Mouse (Mus musculus): ENCODE results near the gene Piezo1. TPM values are rescaled to one million over a fixed set of nuclear protein-coding genes. Genes with fewer than 3 reads are reported as not detected.
A peak's percentile ranks its signal among the peaks of the same experiment; 100 is the strongest.

The Piezo1 gene
- polyA plus RNA-seq, 1 experiment from 2014 or later: 23.3 TPM

DNA sequence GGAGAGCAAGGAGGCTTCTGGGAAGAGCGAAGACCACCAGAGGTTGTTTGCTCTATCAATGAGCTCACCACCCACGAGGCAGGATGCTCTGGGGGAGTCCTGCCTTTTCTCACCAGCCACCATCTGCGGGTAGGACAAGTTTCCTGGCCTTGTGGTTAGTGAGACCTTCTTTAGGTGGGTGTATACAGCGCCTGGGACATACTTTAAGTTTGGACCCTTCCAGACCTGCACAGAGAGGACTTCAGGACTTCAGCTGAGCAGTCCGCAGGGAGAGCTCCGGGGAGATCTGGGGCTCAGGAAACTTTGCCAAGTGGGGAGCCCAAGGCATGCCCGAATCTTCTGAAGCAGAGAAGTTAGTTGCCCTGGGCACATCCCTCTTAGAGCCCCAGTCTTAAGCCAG is 91.1 kb downstream of the Piezo1 start:
- peaks cover 30% of the 10 kb centered on the region for H3K27me3 ChIP-seq (ENCODE audit: control insufficient read depth, insufficient read depth, low read depth, low read length)
- H3K4me1 ChIP-seq (replicated peaks; ENCODE audit: control insufficient read depth, insufficient read depth, low read length): peaks cover 16% of the 10 kb centered on the region
- H3K27ac ChIP-seq (ENCODE audit: low read length): no peak overlapping the region
- H3K9ac ChIP-seq (ENCODE audit: low read length): peak overlapping the region; percentile 8; the same call in 1 of the 2 replicates
- peak overlapping the region; percentile 47 for H3K4me2 ChIP-seq (ENCODE audit: low read depth, low read length)
- no peak for ATAC-seq (ENCODE audit: low read depth)
- no peaks in the 10 kb centered on the region for H3K36me3 ChIP-seq (ENCODE audit: control insufficient read depth, insufficient read depth, low read length)
- 23% methylated on average over 7 of the region's 7 CpGs for WGBS
- no peaks in the 10 kb centered on the region for H3K9me3 ChIP-seq (ENCODE audit: control insufficient read depth, low read length)
- H3K4me3 ChIP-seq (ENCODE audit: low read length): peak overlapping the region; percentile 29

- no peak overlapping the region for H3K4me3 ChIP-seq (ENCODE audit: low read length)
- ATAC-seq (ENCODE audit: low read depth): no peak
- no peak overlapping the region for H3K27ac ChIP-seq (ENCODE audit: low read length)
- no peaks in the 10 kb centered on the region for H3K9me3 ChIP-seq (ENCODE audit: control insufficient read depth, low read length)
- H3K9ac ChIP-seq (ENCODE audit: low read length): no peak overlapping the region
- peaks cover 30% of the 10 kb centered on the region for H3K27me3 ChIP-seq (ENCODE audit: control insufficient read depth, insufficient read depth, low read depth, low read length)
- no peaks in the 10 kb centered on the region for H3K36me3 ChIP-seq (ENCODE audit: control insufficient read depth, insufficient read depth, low read length)
- H3K4me1 ChIP-seq (replicated peaks; ENCODE audit: control insufficient read depth, insufficient read depth, low read length): peaks cover 16% of the 10 kb centered on the region
- no peak overlapping the region for H3K4me2 ChIP-seq (ENCODE audit: low read depth, low read length)
- 54% methylated on average over 6 of the region's 6 CpGs for WGBS
These were observed 91.8 kb downstream of the Piezo1 start for GRCm38 (mm10) chr8:122459218-122459900.

GRCm38 (mm10) chr8:122457171-122457570 is 94.0 kb downstream of the Piezo1 start:
- H3K27me3 ChIP-seq (ENCODE audit: control insufficient read depth, insufficient read depth, low read depth, low read length): peaks cover 30% of the 10 kb centered on the region
- WGBS: 62% methylated on average over 11 of the region's 11 CpGs
- no peaks in the 10 kb centered on the region for H3K9me3 ChIP-seq (ENCODE audit: control insufficient read depth, low read length)
- H3K9ac ChIP-seq (ENCODE audit: low read length): no peak overlapping the region
- ATAC-seq (ENCODE audit: low read depth): no peak
- H3K4me2 ChIP-seq (ENCODE audit: low read depth, low read length): no peak overlapping the region
- H3K36me3 ChIP-seq (ENCODE audit: control insufficient read depth, insufficient read depth, low read length): no peaks in the 10 kb centered on the region
- no peak overlapping the region for H3K27ac ChIP-seq (ENCODE audit: low read length)
- H3K4me3 ChIP-seq (ENCODE audit: low read length): no peak overlapping the region
- H3K4me1 ChIP-seq (replicated peaks; ENCODE audit: control insufficient read depth, insufficient read depth, low read length): peaks cover 7% of the 10 kb centered on the region

GRCm38 (mm10) chr8:122454409-122454808 is 96.7 kb downstream of the Piezo1 start:
- no peaks in the 10 kb centered on the region for H3K36me3 ChIP-seq (ENCODE audit: control insufficient read depth, insufficient read depth, low read length)
- H3K4me3 ChIP-seq (ENCODE audit: low read length): no peak overlapping the region
- ATAC-seq (ENCODE audit: low read depth): no peak
- no peak overlapping the region for H3K4me2 ChIP-seq (ENCODE audit: low read depth, low read length)
- no peak overlapping the region for H3K9ac ChIP-seq (ENCODE audit: low read length)
- no peaks in the 10 kb centered on the region for H3K4me1 ChIP-seq (replicated peaks; ENCODE audit: control insufficient read depth, insufficient read depth, low read length)
- H3K27me3 ChIP-seq (ENCODE audit: control insufficient read depth, insufficient read depth, low read depth, low read length): peaks cover 5% of the 10 kb centered on the region
- 73% methylated on average over 6 of the region's 6 CpGs for WGBS
- H3K27ac ChIP-seq (ENCODE audit: low read length): no peak overlapping the region
- H3K9me3 ChIP-seq (ENCODE audit: control insufficient read depth, low read length): no peaks in the 10 kb centered on the region

- Histone ChIP-seq H3K9ac (ENCODE audit: low read length) (no peak overlapping the region), H3K27ac (ENCODE audit: low read length) (no peak overlapping the region), H3K4me3 (ENCODE audit: low read length) (no peak overlapping the region), H3K36me3 (ENCODE audit: control insufficient read depth, insufficient read depth, low read length) (no peaks in the 10 kb centered on the region), H3K9me3 (ENCODE audit: control insufficient read depth, low read length) (no peaks in the 10 kb centered on the region), H3K4me1 (replicated peaks; ENCODE audit: control insufficient read depth, insufficient read depth, low read length) (no peaks in the 10 kb centered on the region), H3K27me3 (ENCODE audit: control insufficient read depth, insufficient read depth, low read depth, low read length) (peaks cover under 1% of the 10 kb centered on the region; the same call in 1 of the 2 replicates), H3K4me2 (ENCODE audit: low read depth, low read length) (no peak overlapping the region)
- 82% methylated on average over 10 of the region's 10 CpGs for WGBS
- no peak for ATAC-seq (ENCODE audit: low read depth)
These were observed 99.0 kb downstream of the Piezo1 start for GRCm38 (mm10) chr8:122452154-122452553.

GRCm38 (mm10) chr8:122451161-122451703 is 99.9 kb downstream of the Piezo1 start:
- H3K27ac ChIP-seq (ENCODE audit: low read length): no peak overlapping the region
- H3K4me3 ChIP-seq (ENCODE audit: low read length): no peak overlapping the region
- no peaks in the 10 kb centered on the region for H3K9me3 ChIP-seq (ENCODE audit: control insufficient read depth, low read length)
- no peak overlapping the region for H3K4me2 ChIP-seq (ENCODE audit: low read depth, low read length)
- WGBS: 68% methylated on average over 7 of the region's 7 CpGs
- ATAC-seq (ENCODE audit: low read depth): no peak
- no peaks in the 10 kb centered on the region for H3K4me1 ChIP-seq (replicated peaks; ENCODE audit: control insufficient read depth, insufficient read depth, low read length)
- no peaks in the 10 kb centered on the region for H3K27me3 ChIP-seq (ENCODE audit: control insufficient read depth, insufficient read depth, low read depth, low read length)
- H3K36me3 ChIP-seq (ENCODE audit: control insufficient read depth, insufficient read depth, low read length): no peaks in the 10 kb centered on the region
- no peak overlapping the region for H3K9ac ChIP-seq (ENCODE audit: low read length)

GRCm38 (mm10) chr8:122445203-122445602 is 105.9 kb downstream of the Piezo1 start:
- Histone ChIP-seq H3K9me3 (ENCODE audit: control insufficient read depth, low read length) (no peaks in the 10 kb centered on the region), H3K36me3 (ENCODE audit: control insufficient read depth, insufficient read depth, low read length) (no peaks in the 10 kb centered on the region), H3K27ac (ENCODE audit: low read length) (peak overlapping the region; percentile 97; the same call in 1 of the 2 replicates), H3K4me3 (ENCODE audit: low read length) (no peak overlapping the region), H3K4me1 (replicated peaks; ENCODE audit: control insufficient read depth, insufficient read depth, low read length) (peaks cover 22% of the 10 kb centered on the region), H3K9ac (ENCODE audit: low read length) (no peak overlapping the region), H3K27me3 (ENCODE audit: control insufficient read depth, insufficient read depth, low read depth, low read length) (no peaks in the 10 kb centered on the region), H3K4me2 (ENCODE audit: low read depth, low read length) (peak overlapping the region; percentile 75; the same call in 1 of the 2 replicates)
- no peak for ATAC-seq (ENCODE audit: low read depth)
- 63% methylated on average over 3 of the region's 3 CpGs for WGBS

DNA sequence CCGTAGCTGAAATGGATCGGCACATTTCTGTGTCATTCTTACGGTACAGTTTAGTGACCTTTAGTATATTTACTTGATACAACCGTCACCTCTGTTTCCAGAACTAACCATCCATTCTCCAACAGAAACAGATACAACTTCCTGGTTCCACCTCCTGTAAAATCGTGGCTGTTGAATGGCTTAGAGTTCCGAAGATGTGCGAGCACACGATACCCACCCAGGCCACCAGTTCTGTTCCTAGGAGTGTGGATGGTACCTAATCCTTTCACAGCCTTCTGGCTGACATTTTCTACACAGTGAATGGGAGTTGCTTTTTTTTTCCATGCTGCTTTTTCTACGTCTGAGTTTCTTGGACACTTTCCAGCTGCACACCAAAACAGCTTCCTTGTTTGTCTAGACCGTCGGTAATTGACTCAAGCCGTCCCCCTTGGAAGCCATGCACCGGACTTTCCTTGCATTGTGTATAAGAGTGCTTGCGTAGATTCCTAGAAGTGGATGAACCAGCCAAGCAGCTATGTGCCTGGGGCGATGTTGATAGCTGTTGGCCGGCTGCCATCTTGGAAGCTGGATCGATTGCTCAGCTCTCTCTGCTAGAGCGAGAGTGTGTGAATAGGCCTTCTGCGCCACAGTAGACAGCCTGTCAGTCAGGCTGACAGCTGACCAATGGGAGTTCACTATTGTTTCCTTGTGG is 106.9 kb downstream of the Piezo1 start:
- H3K4me3 ChIP-seq (ENCODE audit: low read length): peak overlapping the region; percentile 80
- no peaks in the 10 kb centered on the region for H3K27me3 ChIP-seq (ENCODE audit: control insufficient read depth, insufficient read depth, low read depth, low read length)
- ATAC-seq (ENCODE audit: low read depth): peak; percentile 73
- peak overlapping the region; percentile 75 for H3K4me2 ChIP-seq (ENCODE audit: low read depth, low read length)
- H3K27ac ChIP-seq (ENCODE audit: low read length): peak overlapping the region; percentile 97
- no peaks in the 10 kb centered on the region for H3K9me3 ChIP-seq (ENCODE audit: control insufficient read depth, low read length)
- H3K36me3 ChIP-seq (ENCODE audit: control insufficient read depth, insufficient read depth, low read length): no peaks in the 10 kb centered on the region
- WGBS: under 1% methylated on average over 19 of the region's 19 CpGs
- H3K4me1 ChIP-seq (replicated peaks; ENCODE audit: control insufficient read depth, insufficient read depth, low read length): peaks cover 22% of the 10 kb centered on the region
- peak overlapping the region; percentile 66 for H3K9ac ChIP-seq (ENCODE audit: low read length)

DNA sequence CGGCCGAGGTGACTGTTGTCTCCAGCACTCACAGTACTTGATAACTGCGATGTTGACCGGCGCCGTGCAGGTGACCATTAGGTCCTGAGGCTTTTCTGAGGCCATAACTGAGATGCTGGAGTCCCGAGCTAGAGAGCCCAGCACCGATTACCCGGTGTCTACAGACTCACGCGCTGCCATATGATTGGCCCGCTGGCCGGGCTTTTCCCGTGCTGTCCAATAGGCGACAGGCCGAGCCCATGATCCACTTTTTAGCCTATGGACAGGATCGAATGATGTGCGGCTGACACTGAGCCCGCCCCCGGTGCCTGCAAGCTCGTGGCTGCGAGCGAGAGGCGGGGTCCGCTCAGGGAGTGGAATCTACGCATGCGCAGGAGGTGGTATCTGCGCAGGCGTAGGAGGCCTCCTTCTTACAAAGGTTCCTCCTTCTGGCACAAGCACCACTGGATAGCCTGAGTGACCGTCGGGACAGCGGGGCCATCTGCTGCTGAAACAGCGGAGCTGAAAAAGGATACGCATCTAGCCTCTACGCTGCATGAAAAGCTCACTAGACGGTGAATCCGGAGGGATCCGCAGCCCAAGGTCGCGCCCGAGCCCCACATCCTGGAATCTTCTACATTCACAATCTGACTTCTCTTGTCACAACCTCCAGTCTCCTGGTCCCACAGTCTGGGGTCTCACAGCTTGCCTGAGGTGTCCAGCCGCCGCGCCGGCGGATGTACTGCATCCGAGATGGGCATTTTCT is 107.7 kb downstream of the Piezo1 start, which contains the start of gene Mvd:
Gene Mvd, minus strand, starts transcription at position 161 of the 745 bp plus-strand sequence.
- Histone ChIP-seq H3K27me3 (ENCODE audit: control insufficient read depth, insufficient read depth, low read depth, low read length) (no peaks in the 10 kb centered on the region), H3K4me1 (replicated peaks; ENCODE audit: control insufficient read depth, insufficient read depth, low read length) (peaks cover 22% of the 10 kb centered on the region), H3K27ac (ENCODE audit: low read length) (peak within 1 kb of the TSS; percentile 97), H3K36me3 (ENCODE audit: control insufficient read depth, insufficient read depth, low read length) (no peaks in the 10 kb centered on the region), H3K9me3 (ENCODE audit: control insufficient read depth, low read length) (no peaks in the 10 kb centered on the region), H3K9ac (ENCODE audit: low read length) (peak within 1 kb of the TSS; percentile 77), H3K4me2 (ENCODE audit: low read depth, low read length) (peak within 1 kb of the TSS; percentile 99), H3K4me3 (ENCODE audit: low read length) (peak within 1 kb of the TSS; percentile 80)
- peak; percentile 97 for ATAC-seq (ENCODE audit: low read depth)
- WGBS: under 1% methylated on average over 47 of the region's 47 CpGs

Data from lung, embryonic 16.5 days (tissue).